Mouse (Mus musculus): ENCODE measurements around the gene Vmn2r45.
"Not testable (repeated sequence)": the region's sequence is repeated elsewhere in the genome, so short reads cannot be mapped to it uniquely, and the experiment has no call there.

Vmn2r45 gene

GRCm38 (mm10) chr7:8488975-8489374 lies at the start of gene Vmn2r45:
Gene Vmn2r45 (minus strand): TSS chr7:8489075.
- CTCF ChIA-PET = not testable (repeated sequence)

Data from spleen, embryonic (tissue).